Mouse (Mus musculus): ENCODE measurements around the gene Ube2h. TPM values are rescaled to one million over a fixed set of nuclear protein-coding genes. Genes with fewer than 3 reads are reported as not detected.

Gene Ube2h
- total RNA-seq, 2 experiments from 2014 or later: 90.5 to 92.1 TPM

GRCm38 (mm10) chr6:30265402-30265801, 38.9 kb downstream of the Ube2h start:
- intact Hi-C loops (cut with DNase I): no loop called here
- no peak for DNase-seq (ENCODE audit: extremely low spot score in 1 of 2, low spot score in 2 of 2)
- Histone ChIP-seq H3K4me3 (no peak overlapping the region), H3K27ac (no peak overlapping the region)
- TF ChIP-seq CTCF (IDR thresholded peaks at IDR 0.05): no peak

GRCm38 (mm10) chr6:30263053-30263452, 41.3 kb downstream of the Ube2h start:
- H3K4me3 ChIP-seq: no peak overlapping the region
- intact Hi-C loops (cut with DNase I): no loop called here
- no peak for DNase-seq (ENCODE audit: extremely low spot score in 1 of 2, low spot score in 2 of 2)
- TF ChIP-seq CTCF (IDR thresholded peaks at IDR 0.05): no peak
- no peak overlapping the region for H3K27ac ChIP-seq

- no peak overlapping the region for H3K4me3 ChIP-seq
- no peak for TF ChIP-seq CTCF (IDR thresholded peaks at IDR 0.05)
- DNase-seq (ENCODE audit: extremely low spot score in 1 of 2, low spot score in 2 of 2): no peak
- no peak overlapping the region for H3K27ac ChIP-seq
- intact Hi-C loops (cut with DNase I): no loop called here
Measured at GRCm38 (mm10) chr6:30259271-30259670, 45.1 kb downstream of the Ube2h start.

- intact Hi-C loops (cut with DNase I): no loop called here
- no peak overlapping the region for H3K4me3 ChIP-seq
- no peak for TF ChIP-seq CTCF (IDR thresholded peaks at IDR 0.05)
- no peak for DNase-seq (ENCODE audit: extremely low spot score in 1 of 2, low spot score in 2 of 2)
- no peak overlapping the region for H3K27ac ChIP-seq
Measured at GRCm38 (mm10) chr6:30257962-30258361, 46.4 kb downstream of the Ube2h start.

- H3K4me3 ChIP-seq: no peak overlapping the region
- no peak for DNase-seq (ENCODE audit: extremely low spot score in 1 of 2, low spot score in 2 of 2)
- intact Hi-C loops (cut with DNase I): no loop called here
- TF ChIP-seq CTCF (IDR thresholded peaks at IDR 0.05): no peak
- H3K27ac ChIP-seq: no peak overlapping the region
Measured at GRCm38 (mm10) chr6:30255846-30256245, 48.5 kb downstream of the Ube2h start.

GRCm38 (mm10) chr6:30252271-30253010, 51.9 kb downstream of the Ube2h start:
- Histone ChIP-seq H3K27ac (no peak overlapping the region), H3K4me3 (no peak overlapping the region)
- TF ChIP-seq CTCF (IDR thresholded peaks at IDR 0.05): no peak
- no peak for DNase-seq (ENCODE audit: extremely low spot score in 1 of 2, low spot score in 2 of 2)
- intact Hi-C loops (cut with DNase I): no loop called here

GRCm38 (mm10) chr6:30248708-30249107, 55.6 kb downstream of the Ube2h start:
- intact Hi-C loops (cut with DNase I): no loop called here

GRCm38 (mm10) chr6:30245940-30246339, 58.4 kb downstream of the Ube2h start:
- H3K27ac ChIP-seq: no peak overlapping the region
- intact Hi-C loops (cut with DNase I): no loop called here
- TF ChIP-seq CTCF (IDR thresholded peaks at IDR 0.05): no peak
- no peak overlapping the region for H3K4me3 ChIP-seq
- no peak for DNase-seq (ENCODE audit: extremely low spot score in 1 of 2, low spot score in 2 of 2)

More at GRCm38 (mm10) chr6:30248708-30249107, 55.6 kb downstream of the Ube2h start:
- no peak for DNase-seq (ENCODE audit: extremely low spot score in 1 of 2, low spot score in 2 of 2)
- Histone ChIP-seq H3K4me3 (no peak overlapping the region), H3K27ac (no peak overlapping the region)
- no peak for TF ChIP-seq CTCF (IDR thresholded peaks at IDR 0.05)

GRCm38 (mm10) chr6:30245397-30245796, 58.9 kb downstream of the Ube2h start:
- Histone ChIP-seq H3K4me3 (no peak overlapping the region), H3K27ac (no peak overlapping the region)
- intact Hi-C loops (cut with DNase I): no loop called here
- TF ChIP-seq CTCF (IDR thresholded peaks at IDR 0.05): no peak
- no peak for DNase-seq (ENCODE audit: extremely low spot score in 1 of 2, low spot score in 2 of 2)

GRCm38 (mm10) chr6:30243347-30244007, 60.9 kb downstream of the Ube2h start:
- no peak overlapping the region for H3K4me3 ChIP-seq
- no peak overlapping the region for H3K27ac ChIP-seq
- TF ChIP-seq CTCF (IDR thresholded peaks at IDR 0.05): no peak
- DNase-seq (ENCODE audit: extremely low spot score in 1 of 2, low spot score in 2 of 2): no peak
- intact Hi-C loops (cut with DNase I): no loop called here

GRCm38 (mm10) chr6:30242928-30243327, 61.4 kb downstream of the Ube2h start:
- H3K27ac ChIP-seq: no peak overlapping the region
- TF ChIP-seq CTCF (IDR thresholded peaks at IDR 0.05): no peak
- intact Hi-C loops (cut with DNase I): no loop called here
- no peak for DNase-seq (ENCODE audit: extremely low spot score in 1 of 2, low spot score in 2 of 2)
- no peak overlapping the region for H3K4me3 ChIP-seq

- intact Hi-C loops (cut with DNase I): no loop called here
- TF ChIP-seq CTCF (IDR thresholded peaks at IDR 0.05): no peak
- Histone ChIP-seq H3K4me3 (no peak overlapping the region), H3K27ac (no peak overlapping the region)
- DNase-seq (ENCODE audit: extremely low spot score in 1 of 2, low spot score in 2 of 2): no peak
Measured at GRCm38 (mm10) chr6:30240105-30240504, 64.2 kb downstream of the Ube2h start.

- intact Hi-C loops (cut with DNase I): no loop called here
- TF ChIP-seq CTCF (IDR thresholded peaks at IDR 0.05): no peak
- no peak for DNase-seq (ENCODE audit: extremely low spot score in 1 of 2, low spot score in 2 of 2)
Measured at GRCm38 (mm10) chr6:30239207-30239606, 65.1 kb downstream of the Ube2h start.

More at GRCm38 (mm10) chr6:30239207-30239606, 65.1 kb downstream of the Ube2h start:
- H3K4me3 ChIP-seq: no peak overlapping the region
- no peak overlapping the region for H3K27ac ChIP-seq
